Comparison of ENCODE assay signal across 27 mouse cellular contexts in the genomic region with DNA sequence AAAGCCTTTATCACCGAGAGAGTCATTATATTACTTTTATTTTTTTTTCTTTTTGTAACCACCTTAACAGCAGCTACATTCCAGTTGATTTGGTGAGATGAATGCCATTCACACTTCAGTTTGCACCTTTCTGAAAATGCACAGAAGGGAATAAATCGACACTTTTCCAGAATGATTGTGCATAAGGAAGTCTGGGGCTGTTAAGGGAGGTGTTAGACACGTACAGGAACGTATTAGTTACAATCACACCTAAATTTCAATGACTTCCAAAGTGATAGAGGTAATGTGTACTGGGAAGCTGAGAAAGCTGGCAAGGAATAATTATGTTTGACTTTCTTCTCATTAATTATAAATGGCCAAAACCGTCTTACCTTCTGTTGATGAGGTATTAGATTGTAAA.
DNase-seq lines count a peak whose midpoint lies in the region; ATAC-seq lines count a peak whose summit lies in the region.
"Had no signal": no experiment of that assay in that cellular context is flagged by ENCODE, and none has a peak within 500 bp of the region (broad histone marks: within the 10 kb centered on the region; RNA-seq: fewer than 3 reads in every experiment).

No protein-coding gene starts in this region.

- WGBS in forebrain, embryonic 15.5 days: 52% methylated on average over 5 of the region's 5 CpGs
- WGBS in forebrain, embryonic 10.5 days: 88% methylated on average over 5 of the region's 5 CpGs

- no peak overlapping the region for H3K4me3 ChIP-seq in forebrain, embryonic 15.5 days
- H3K4me3 ChIP-seq in forebrain, embryonic 10.5 days: no peak overlapping the region
- H3K4me3 ChIP-seq: embryonic facial prominence, embryonic 13.5 days; erythroblast, embryonic 14.5 days; gastrocnemius, adult 2 months; heart, embryonic 12.5 days; heart, embryonic 15.5 days; hindbrain, embryonic 10.5 days; hindbrain, embryonic 13.5 days; intestine, embryonic 15.5 days had no signal

- H3K9me3 ChIP-seq in forebrain, embryonic 15.5 days: no peaks in the 10 kb centered on the region
- no peaks in the 10 kb centered on the region for H3K9me3 ChIP-seq in forebrain, embryonic 10.5 days
- H3K9me3 ChIP-seq: embryonic facial prominence, embryonic 13.5 days; heart, embryonic 12.5 days; heart, embryonic 15.5 days; hindbrain, embryonic 10.5 days; hindbrain, embryonic 13.5 days; intestine, embryonic 15.5 days had no signal

- no peak overlapping the region for H3K27ac ChIP-seq in forebrain, embryonic 15.5 days (replicated peaks)
- H3K27ac ChIP-seq in forebrain, embryonic 10.5 days: no peak overlapping the region
- H3K27ac ChIP-seq: embryonic facial prominence, embryonic 13.5 days; gastrocnemius, adult 2 months; heart, embryonic 15.5 days; hindbrain, embryonic 10.5 days; hindbrain, embryonic 13.5 days; intestine, embryonic 15.5 days had no signal

- no peak overlapping the region for H3K9ac ChIP-seq in forebrain, embryonic 15.5 days (replicated peaks)
- H3K9ac ChIP-seq: embryonic facial prominence, embryonic 13.5 days; heart, embryonic 12.5 days; heart, embryonic 15.5 days; hindbrain, embryonic 13.5 days; intestine, embryonic 15.5 days had no signal

- H3K36me3 ChIP-seq in forebrain, embryonic 15.5 days: no peaks in the 10 kb centered on the region
- H3K36me3 ChIP-seq in forebrain, embryonic 10.5 days (replicated peaks): no peaks in the 10 kb centered on the region
- H3K36me3 ChIP-seq: embryonic facial prominence, embryonic 13.5 days; heart, embryonic 12.5 days; heart, embryonic 15.5 days; hindbrain, embryonic 10.5 days; hindbrain, embryonic 13.5 days; intestine, embryonic 15.5 days had no signal

- H3K27me3 ChIP-seq in forebrain, embryonic 15.5 days: no peaks in the 10 kb centered on the region
- H3K27me3 ChIP-seq in forebrain, embryonic 10.5 days (ENCODE audit: poor library complexity, severe bottlenecking): no peaks in the 10 kb centered on the region
- H3K27me3 ChIP-seq: embryonic facial prominence, embryonic 13.5 days; heart, embryonic 12.5 days; heart, embryonic 15.5 days; hindbrain, embryonic 13.5 days; intestine, embryonic 15.5 days had no signal

- H3K4me2 ChIP-seq in forebrain, embryonic 15.5 days (replicated peaks): no peak overlapping the region
- H3K4me2 ChIP-seq: embryonic facial prominence, embryonic 13.5 days; heart, embryonic 12.5 days; heart, embryonic 15.5 days; hindbrain, embryonic 13.5 days; intestine, embryonic 15.5 days had no signal

- no peak for DNase-seq in forebrain, embryonic 10.5 days (ENCODE audit: extremely low spot score, low spot score)
- peak; percentile 20 for DNase-seq in brain, embryonic 18.5 days (ENCODE audit: low read depth, low spot score)
- peak; percentile 0 for DNase-seq in telencephalon, adult 2 months (ENCODE audit: low read depth, low spot score)
- DNase-seq in kidney, postnatal 36 days: no peak
- no peak for DNase-seq in heart, adult 8-10 months (ENCODE audit: low spot score)
- DNase-seq: adrenal gland, adult 2 months; adrenal gland, postnatal 14 days; cerebellum, adult 11 months; cerebellum, adult 2 months; cerebellum, adult 9-11 months; cerebellum, postnatal 25 days; gastrocnemius, adult 2 months; gastrocnemius, postnatal 14 days; heart, adult 11 months; heart, postnatal 10 days; heart, postnatal 36 days; kidney, adult 18-20 months had no signal

- H3K4me1 ChIP-seq in forebrain, embryonic 15.5 days: no peaks in the 10 kb centered on the region
- H3K4me1 ChIP-seq in forebrain, embryonic 10.5 days: no peaks in the 10 kb centered on the region
- H3K4me1 ChIP-seq: embryonic facial prominence, embryonic 13.5 days; heart, embryonic 12.5 days; heart, embryonic 15.5 days; hindbrain, embryonic 10.5 days; hindbrain, embryonic 13.5 days; intestine, embryonic 15.5 days had no signal

- ATAC-seq in forebrain, embryonic 15.5 days (replicated peaks): peak; percentile 75
- ATAC-seq: CD4-positive, CD25-positive, alpha-beta regulatory T cell, adult 4 months; hindbrain, embryonic 16.5 days; intestine, embryonic 15.5 days had no signal

Comparison
In these comparisons a context has a peak if more than half of its experiments do, and no peak if none do; other contexts are left out.
1. DNase-seq: peak in brain, embryonic 18.5 days (single experiment) and telencephalon, adult 2 months (single experiment); none in forebrain, embryonic 10.5 days (single experiment), kidney, postnatal 36 days (0 of 2) and heart, adult 8-10 months (single experiment).